Mouse (Mus musculus) left cerebral cortex, postnatal 25 days (tissue): ENCODE measurements around the gene Prr12. TPM values are rescaled to one million over a fixed set of nuclear protein-coding genes. Genes with fewer than 3 reads are reported as not detected.

Experiments
- DNase-seq, 2 experiments: peaks; one replicate each; pipeline ENCODE4 v3.0.0; 2022; ENCODE audit warnings: low spot score in 2 of 2, mixed read lengths in 1 of 2
- intact Hi-C: fragments of 180-260 bp; cut with DNase I; formaldehyde crosslinking; loops from one replicate; pipeline ENCODE4 v1.15.1; 2025
- total RNA-seq, 2 experiments: library from RNA; stranded (reverse); gene quantifications; 2 replicates each; pipeline ENCODE4 v1.2.3; 2021

Prr12 gene
- total RNA-seq, 2 experiments from 2014 or later = 59.1 to 65.5 TPM

DNA sequence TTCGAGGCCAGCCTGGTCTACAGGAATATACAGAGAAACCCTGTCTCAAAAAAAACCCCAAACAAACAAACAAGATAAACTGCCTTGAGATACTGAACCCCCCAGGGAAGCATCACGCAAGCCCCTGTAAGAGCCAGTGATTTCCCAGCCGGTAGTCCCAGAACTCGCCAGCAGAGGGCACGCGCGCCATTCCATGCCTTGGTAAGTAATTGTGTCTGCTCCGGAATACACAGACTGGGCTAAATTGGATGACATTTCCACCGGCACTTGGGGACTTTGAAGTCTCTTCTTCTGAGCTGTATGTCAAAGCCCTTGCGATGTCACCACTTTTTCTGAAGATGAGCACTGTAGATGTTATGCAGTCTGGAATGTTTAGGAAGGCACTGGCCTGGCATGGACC, 27.2 kb upstream of the Prr12 start:
- intact Hi-C loops = loop anchor here (1.0 to 2.0 kb wide), 2 partner anchors 49 to 56 kb away; partner anchors contain the start of genes Flt3l, Gm45713 and Rpl13a
- DNase-seq = peak; percentile 87 to 91

DNA sequence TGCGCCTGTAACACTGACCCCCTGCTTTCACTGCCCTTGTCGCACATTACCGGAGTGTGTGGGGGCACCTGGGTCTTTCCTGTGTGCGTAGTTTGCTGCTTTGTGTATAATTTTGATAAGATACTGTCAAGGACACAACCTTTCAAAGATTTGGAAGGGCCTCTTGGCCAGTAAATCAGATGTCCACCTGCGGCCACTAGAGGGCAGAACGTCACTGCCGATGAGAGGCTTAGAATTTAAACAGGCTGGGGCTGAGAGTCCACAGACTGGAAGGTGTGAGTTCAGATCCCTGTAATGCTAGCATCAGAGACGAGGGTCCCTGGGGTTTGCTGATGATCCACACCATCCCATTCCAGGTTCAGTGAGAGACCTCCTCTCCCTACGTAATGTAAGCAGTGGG, 25.8 kb upstream of the Prr12 start:
- intact Hi-C loops = no loop called here
- DNase-seq = peak; percentile 63

DNA sequence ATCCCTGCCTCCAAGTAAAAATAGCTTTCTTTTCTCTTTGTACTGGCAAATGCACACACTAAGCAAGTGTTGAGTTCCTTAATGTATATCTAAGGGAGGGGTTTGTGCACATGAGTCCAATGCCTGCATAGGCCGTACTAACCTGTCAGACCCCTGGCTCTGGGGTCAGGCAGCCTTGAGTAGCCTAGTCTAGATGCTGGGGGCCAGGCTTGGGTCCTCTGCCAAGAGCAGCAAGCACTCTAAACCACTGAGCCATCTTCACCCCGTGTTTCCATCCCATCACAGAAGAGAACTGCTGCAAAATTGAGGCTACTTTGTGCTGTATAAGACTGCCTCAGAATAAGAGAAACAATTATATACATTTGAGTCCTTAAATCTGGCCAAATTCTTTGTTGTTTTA, 25.1 kb upstream of the Prr12 start:
- intact Hi-C loops = no loop called here
- no peak for DNase-seq

DNA sequence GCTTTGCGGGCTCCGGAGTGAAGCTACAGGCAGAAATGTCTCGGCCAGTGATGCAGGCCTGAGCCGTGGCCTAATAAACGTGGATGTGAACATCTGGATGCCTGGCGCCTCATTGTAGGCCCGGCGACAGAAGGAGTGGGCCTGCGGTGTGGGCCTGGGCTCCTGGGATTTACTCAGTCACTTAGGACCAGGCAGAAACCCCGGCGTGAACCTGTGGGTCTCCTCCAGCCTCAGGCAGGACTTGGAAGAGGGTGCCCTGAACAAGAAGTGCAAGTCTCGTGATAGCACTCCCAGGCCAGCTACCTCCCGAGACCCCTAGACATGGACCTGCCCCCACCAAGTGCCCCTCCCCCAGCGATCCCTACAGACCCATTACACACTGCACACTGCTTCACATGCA, 24.6 kb upstream of the Prr12 start:
- intact Hi-C loops = no loop called here
- no peak for DNase-seq

DNA sequence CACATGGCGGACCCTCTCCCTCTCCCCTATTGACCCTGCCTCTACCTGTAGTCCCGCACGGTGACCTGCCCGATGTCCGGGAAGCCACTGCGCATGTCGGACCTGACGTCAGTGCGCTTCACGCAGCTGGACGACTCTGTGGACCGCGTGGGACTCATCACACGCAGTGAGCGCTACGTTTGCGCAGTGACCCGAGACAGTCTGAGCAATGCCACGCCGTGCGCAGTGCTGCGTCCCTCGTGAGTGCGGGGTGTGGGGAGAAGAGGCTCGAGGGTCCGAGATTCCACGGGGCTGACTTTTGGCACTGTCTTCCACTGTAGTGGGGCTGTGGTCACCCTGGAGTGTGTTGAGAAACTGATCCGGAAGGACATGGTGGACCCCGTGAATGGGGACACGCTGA, 23.8 kb upstream of the Prr12 start:
- no peak for DNase-seq
- intact Hi-C loops = no loop called here

DNA sequence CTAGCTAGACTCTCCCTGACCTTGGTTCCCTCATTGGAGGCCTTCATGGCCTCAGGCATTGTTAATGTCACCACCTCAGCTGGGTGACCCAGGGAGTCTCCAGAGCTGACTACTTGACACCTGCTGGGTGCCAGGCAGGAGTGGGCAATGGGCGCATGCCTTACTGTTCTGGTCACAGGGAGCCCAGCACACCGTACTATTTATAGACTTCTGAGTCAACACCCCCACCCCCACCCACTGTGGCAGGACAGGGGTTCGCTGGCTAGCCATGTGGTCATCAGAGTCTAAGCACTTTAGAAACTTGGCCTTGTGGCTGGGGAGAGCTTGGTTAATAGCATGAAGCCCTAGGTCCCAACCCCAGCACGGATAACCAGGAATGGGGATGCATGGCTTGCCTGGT, 22.7 kb upstream of the Prr12 start:
- intact Hi-C loops = no loop called here
- DNase-seq = no peak

DNA sequence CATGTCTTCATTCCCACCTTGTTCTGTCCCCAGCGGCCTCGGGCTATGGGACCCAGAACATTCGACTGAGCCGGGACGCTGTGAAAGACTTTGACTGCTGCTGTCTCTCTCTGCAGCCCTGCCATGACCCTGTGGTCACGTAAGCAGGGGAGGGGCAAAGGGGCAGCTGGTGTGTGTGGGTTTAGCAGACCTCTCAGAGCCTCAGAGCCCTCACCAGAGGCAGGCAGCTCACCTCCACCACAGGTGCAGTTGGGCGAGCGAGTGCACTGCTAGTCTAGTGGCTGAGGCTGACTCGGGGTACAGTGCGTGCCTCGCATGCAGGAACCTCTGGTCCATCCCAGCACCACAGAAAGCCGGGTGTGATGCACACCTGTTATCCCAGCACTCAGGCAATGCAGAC, 21.3 kb upstream of the Prr12 start:
- no peak for DNase-seq
- intact Hi-C loops = no loop called here

DNA sequence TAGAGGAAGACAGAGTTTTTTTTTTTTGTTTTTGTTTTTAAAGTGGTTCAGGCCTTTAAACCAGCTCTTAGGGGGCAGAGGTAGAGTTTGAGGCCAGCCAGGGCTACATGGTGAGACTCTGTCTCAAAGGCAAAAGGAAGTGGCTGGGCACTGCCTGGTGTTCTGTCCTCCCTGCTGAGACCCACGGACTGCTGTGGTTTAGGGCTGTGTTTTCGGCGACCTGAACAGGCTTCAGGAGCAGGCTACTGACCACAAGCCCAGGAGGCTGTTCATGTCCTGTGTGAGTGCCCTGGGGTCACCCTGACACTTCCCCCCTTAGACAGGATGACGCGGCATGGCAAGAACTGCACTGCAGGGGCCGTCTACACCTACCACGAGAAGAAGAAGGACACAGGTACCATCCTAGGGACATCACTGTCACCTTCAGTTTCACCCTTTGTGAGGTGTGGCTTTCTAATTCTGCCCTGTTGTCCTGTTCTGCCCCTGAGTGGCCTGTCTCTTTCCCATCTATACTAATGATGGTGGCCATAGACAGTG, 20.6 kb upstream of the Prr12 start:
- intact Hi-C loops = no loop called here

DNA sequence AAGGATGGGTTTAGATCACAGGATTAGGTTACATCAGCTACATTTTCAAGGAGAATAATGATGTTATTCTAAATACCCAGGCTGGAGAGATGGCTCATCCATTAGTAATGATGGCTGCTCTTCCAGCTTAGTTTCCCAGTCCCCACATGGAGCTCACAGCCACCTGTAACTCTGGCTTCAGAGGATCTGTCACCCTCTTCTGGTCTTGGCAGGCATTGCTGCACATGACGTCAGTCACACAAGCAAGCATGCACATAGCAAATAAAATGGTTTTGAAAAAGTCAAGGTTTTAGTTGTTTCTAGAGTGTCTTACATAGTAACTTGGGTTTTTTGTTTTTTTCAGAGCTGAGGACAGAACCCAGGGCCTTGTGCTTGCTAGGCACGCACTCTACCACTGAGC, 19.5 kb upstream of the Prr12 start:
- no peak for DNase-seq
- intact Hi-C loops = no loop called here

More for the DNA sequence above, 20.6 kb upstream of the Prr12 start:
- no peak for DNase-seq

DNA sequence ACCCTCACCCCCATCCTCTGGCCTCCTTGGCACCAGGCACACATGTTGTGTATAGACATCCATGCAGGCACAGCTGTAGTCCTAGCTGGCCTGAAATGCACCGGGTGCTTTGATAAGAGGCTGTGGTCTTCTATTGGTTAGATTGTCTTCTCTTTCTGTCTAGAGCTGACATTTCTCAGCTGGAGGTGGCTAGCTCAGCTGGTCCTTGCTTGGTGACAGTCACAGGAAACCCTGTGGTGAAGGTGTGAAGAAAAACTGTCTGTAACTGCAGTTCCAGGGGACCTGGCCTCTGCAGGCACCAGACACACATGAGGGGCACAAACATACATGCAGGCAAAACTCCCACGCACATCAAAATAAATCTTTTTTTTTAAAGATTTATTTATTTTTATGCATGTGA, 17.0 kb upstream of the Prr12 start:
- no peak for DNase-seq
- intact Hi-C loops = no loop called here

DNA sequence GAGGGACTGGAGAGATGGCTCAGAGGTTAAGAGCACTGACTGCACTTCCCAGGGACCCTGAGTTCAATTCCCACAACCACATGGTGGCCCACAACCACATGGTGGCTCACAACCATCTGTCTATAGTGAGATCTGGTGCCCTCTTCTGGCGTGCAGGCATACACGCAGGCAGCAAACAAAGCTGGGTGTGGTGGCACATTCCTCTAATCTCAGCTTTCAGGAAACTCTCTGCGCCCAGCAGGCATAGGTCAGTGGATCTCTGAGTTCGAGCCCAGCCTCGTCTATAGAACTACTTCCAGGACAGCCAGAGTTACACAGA, 15.3 kb upstream of the Prr12 start:
- intact Hi-C loops = no loop called here
- DNase-seq = peak in 1 of 2 experiments; percentile 44

DNA sequence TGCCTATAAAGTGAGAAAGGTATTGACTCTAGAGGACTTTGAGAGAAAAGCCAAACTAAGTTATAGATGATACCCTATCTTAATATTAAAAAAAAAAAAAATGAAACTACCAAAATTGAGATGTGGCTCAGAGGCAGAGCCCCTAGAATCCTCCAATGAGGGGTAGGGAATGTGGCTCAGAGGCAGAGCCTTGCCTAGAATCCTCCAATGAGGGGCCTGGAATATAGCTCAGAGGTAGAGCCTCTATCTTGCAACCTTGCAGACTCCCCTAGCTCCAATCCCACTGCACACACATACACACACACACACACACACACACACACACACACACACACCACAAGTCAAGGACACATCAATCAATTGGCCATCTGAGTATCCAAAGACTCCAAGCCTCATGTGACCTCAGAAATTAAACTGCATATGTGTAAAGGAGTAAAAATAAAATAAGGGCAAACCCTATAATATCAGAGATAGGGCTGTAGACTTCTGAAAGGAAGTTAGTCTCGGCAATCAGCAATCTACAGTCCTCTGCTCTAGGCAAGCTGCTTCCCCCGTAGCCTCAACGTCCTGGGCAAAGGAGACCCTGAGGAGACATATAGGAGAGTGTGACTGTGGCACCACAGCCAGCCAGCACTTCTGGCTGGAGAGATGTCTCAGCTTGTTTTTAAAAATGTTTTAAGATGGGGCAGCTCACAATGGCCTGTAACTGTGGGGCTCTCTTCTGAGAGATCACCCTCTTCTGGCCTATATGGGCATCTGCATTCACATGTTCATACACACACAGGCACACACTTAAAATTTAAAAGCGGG, 14.7 kb upstream of the Prr12 start:
- no peak for DNase-seq
- intact Hi-C loops = no loop called here

DNA sequence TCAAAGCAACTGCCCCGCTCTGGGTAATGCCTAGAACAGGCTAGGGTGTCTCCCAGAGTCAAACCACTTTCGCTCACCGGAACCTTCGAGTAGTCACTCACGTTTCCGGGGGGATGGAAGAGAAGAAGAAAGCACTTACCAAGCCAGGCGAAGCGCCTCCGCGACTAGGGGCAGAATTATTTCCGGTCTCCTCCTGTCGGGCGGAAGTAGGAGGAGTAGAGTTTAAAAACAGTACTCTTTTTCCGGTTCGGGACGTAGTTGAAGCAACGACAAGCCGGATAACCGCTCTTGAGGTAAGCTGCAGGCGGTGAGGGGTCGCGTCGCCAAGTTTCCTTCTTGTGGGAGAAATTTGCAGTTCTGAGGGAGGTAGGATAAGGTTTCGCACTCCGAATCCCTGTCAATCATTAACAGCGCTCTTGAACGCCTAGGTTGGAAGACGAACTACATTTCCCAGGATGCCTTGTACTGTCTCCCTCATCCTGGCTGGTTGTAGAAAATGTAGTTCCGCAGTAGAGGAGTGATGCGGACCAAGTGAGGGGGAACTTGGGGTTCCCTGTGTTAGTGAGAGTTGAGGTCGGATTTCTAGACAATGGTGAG, 9.7 kb upstream of the Prr12 start, which contains the start of the genes Nosip and Prrg2:
Nosip (plus strand) TSS at position 191 of the 597 bp plus-strand sequence.
Prrg2 (minus strand) TSS at position 439 of the 597 bp plus-strand sequence.
- peak; percentile 94 to 98 for DNase-seq
- intact Hi-C loops = no loop called here

DNA sequence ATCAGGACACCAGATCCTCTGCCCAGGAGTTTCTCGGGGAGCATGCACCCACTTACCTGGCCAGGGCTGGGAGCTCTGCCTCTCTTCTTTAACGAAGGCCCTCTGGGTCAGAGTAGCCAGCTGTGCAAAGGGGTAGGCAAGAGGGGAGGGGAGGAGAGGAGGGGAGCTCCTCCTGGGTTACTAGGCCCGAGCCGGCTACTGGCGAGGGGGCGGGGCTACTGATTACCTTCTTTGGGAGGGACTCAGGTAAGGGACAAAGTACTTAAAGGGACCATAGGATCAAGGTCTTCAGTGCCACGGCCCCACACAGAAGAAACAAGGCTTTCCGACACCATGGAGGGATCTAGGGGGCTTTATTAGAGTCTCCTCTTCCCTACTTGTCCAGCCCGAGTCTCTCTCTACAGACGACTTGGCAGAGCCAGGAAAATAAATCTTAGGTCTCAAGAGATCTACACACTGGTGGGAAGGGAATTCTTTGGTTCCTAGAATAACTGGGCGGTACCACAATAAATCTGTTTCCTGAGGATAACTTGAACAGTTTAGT, 8.9 kb upstream of the Prr12 start:
- intact Hi-C loops = no loop called here
- DNase-seq = no peak

DNA sequence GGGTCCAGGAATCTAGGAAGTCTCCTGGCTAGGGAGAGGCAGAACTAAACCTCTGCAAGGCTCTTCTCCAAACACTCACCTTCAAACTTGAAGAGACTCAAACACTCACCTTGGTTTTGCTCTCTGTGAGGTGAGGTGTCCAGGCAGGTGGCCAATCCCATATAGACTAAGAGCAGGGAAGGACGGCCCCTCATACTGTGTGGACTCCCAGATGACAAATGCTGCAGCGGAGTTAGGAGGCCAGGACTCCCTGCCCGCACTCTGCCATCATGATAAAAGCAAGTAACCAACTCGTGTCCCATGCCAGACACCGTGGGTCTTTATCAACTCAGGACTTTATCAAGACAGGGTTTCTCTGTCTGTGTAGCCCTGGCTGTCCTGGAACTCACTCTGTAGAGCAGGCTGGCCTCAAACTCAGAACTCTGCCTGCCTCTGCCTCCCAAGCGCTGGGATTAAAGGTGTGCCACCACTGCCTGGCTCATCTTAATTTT, 8.0 kb upstream of the Prr12 start:
- intact Hi-C loops = no loop called here

DNA sequence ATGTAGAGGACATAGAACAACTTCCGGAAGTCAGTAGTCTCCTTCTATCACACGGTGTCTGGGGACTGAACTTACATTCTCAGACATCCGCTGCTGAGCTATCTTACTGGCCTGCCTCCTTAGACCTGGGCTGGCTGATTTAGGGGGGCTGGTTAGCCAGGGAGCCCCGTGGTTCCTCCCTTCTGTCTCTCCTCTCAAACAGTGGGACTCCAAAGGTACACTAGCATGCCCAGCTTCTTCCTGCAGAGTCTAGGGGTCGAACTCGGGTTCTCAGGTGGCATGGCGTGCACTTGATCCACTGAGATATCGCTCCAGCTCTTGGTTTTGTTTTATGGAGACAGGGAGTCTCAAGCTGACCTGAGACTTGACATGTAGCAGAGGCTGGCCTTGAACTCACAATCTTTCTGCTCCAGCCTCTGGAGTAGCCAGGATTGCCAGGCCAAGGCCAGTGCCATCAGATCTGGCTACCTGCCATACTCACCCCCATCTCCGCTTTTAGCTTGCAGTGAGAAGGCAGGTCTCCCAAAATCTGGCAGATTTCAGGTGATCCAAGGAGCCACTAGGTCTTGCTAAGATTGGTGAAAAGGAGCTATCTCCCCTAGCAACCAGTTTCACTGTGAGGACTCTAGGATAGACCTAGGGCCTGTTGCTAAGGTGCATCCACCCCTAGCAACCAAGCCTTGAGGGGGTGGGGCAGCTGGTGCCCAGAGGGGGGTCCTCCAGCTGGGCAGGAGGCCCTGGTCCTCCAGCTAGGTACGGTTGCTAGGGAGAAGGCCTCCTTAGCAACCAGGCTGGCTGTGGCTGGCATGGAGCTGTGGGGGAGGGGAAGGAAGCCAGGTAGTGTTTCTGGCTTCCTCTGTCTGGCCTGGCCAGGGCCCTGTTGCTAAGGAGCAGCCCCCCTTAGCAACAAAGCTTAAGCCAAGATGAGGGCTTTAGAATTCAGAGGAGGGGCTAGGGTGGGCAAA, 6.2 kb upstream of the Prr12 start:
- intact Hi-C loops = no loop called here
- peak in 1 of 2 experiments; percentile 44 for DNase-seq

More for the DNA sequence above, 8.0 kb upstream of the Prr12 start:
- DNase-seq = no peak

DNA sequence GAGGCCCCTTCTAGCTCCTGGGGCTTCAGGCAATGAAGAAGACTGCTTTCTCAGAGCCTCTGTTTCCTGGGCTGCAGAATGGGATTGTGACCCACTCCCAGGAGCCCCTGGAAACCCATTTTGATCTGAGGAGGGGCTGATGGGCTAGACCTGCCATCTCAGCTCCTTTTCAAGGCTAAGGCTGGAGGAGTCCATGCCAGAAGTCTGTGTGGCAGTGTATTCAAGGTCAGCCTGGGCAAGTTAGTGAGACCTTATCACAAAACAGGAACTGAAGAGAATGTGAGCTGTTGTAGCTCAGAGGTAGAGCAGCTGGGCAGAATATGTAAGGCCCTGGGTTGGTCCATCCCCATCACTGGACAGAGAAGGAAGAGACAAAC, 4.3 kb upstream of the Prr12 start:
- intact Hi-C loops = no loop called here
- no peak for DNase-seq

DNA sequence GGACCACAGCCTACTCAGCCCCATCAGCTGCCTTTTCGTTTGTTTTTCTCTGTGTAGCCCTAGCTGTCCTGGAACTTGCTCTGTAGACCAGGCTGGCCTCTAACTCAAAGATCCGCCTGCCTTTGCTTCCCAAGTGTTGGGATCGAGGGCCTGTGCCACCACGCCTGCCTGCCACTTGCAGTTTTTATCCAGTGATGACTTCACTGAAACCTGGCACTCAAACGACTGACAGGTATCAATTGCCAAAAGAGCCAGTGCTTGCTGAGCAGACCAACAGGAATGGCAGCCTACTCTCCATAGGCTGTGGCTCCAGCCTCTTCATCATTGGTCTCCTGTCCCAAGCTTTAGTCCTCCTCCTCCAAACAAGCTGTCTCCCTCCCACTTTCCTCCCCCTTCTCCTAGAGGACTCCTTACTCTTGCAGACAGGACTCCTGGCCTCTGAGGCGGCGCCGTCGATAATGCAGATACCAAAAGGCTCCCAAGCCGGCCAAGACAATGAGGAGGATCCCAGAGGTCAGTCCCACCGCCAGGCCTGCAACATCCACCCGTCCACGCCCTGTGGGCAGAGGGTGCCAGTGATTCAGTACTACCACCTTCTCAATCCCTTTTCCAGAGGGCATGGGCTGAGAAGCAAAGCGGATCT, 3.8 kb upstream of the Prr12 start:
- intact Hi-C loops = no loop called here
- no peak for DNase-seq

DNA sequence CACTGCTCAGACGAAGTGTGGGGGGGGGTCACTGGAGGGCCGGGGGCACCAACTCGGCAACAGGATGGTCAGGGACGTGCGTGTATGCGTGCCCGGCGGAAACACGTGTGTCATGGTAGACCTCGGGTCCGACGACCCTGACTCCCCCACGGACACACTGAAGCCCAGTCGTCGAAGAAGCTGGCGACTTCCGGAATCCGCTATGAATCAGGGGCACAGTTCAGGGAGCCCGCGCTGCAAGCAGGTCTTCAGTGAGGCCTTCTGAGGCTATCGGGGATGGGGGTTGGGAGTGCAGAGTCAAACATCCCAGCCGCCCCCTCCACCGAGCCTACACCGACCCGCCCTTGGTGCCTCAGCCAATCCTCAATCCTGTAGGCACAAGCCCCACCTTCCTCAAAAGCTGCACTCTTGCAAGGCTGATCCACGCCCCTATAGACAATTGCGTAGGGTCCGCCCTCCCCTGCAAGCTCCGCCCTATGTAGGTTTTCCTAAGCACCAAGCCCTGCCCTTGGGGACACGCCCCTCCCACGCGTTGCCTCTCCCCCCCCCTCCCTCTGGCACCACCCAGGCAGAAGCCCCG, 1.3 kb upstream of the Prr12 start:
- intact Hi-C loops = loop anchor here (1.0 kb wide), 1 partner anchor 37 kb away; the partner anchor contains the start of gene Rras
- DNase-seq = peak; percentile 88 to 98
